Mouse (Mus musculus) lung, postnatal 10 days (tissue): ENCODE data around the gene Ryr2.

Source experiments
- DNase-seq: peaks from one replicate; pipeline ENCODE4 v3.0.0; 2021

Ryr2 gene

DNA sequence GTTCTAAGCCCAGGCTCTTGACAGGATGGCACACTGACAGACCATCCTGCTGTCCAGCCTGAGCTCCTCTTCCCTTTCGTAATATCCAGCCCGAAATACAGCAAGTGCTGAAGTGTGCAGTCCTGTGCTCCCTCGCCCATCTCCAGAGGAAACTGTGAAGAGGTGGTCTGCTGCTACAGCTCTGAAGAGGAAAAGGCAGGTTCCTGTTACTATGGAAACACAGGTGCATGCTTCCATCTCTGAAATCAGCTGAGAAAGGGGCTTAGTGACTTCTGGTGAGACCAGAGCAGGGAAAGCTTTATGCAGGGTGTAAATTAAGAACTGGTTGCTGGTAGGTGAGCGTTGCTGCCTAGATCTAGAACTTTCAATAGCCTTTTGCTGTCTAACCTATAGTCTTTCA lies 583.1 kb downstream of the Ryr2 start:
- DNase-seq = no peak

DNA sequence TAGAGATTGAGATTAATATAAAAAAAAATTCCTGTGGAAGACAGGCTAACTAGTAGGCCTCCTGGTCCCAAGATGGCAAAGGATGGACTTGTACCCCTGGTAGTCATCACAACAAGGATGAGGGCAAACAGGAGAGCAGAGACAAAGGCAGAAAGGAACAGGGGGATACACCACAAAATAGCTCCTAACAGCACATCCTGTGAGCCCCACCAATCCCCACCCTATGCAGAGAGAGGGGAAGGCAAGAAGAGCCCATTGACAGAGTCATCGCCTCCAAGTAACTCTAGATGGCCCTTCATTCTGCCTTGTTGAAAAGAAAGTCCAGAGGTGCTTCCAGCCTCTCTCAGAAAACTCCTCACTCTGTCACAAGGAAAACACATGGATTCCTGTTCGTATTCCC lies 586.0 kb downstream of the Ryr2 start:
- DNase-seq = no peak

DNA sequence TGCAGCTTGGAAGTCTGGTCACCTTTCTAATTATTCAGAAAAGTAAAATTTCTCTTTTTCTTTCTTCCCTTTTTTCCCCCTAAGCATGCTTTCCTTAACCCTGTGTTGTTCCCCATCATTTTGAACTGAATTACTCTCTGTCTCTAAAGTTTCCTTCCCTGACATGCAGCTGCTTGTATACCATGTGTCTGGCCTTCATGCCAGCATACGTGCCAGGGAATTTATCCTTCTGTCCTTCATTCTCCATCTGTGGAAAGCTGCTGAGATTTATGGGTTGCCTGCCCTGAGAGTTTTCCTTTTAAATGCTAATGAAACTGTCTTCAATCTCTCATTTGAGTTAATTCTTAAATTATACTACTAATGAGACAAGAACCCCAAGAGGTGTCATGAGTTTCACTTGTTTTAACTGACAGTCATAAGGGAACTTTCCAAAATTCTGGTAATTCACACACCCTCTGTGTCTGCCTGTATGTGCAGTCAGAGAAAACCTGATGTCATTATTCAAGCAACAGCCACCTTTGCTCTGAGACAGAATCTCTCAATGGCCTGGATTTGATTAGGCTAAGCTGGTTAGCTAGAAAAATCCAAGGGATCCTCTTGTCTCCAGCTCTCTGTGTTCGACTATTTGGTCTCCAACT lies 595.1 kb downstream of the Ryr2 start:
- DNase-seq = no peak
